Mouse (Mus musculus) C2C12 (cell line): Measurements from ENCODE around the gene Megf8.

Source experiments
- CTCF ChIP-seq: IDR thresholded peaks from one replicate; pipeline ENCODE4 v1.5.1; 2011; ENCODE audit not compliant: control insufficient read depth, insufficient read depth, insufficient read length
- MAX ChIP-seq: IDR thresholded peaks from one replicate; pipeline ENCODE4 v1.6.1; 2011; ENCODE audit warnings: mild to moderate bottlenecking, control low read depth
- USF1 ChIP-seq: IDR thresholded peaks from one replicate; pipeline ENCODE4 v1.6.1; 2011; ENCODE audit warnings: low read depth, mild to moderate bottlenecking, control low read depth, moderate library complexity

DNA sequence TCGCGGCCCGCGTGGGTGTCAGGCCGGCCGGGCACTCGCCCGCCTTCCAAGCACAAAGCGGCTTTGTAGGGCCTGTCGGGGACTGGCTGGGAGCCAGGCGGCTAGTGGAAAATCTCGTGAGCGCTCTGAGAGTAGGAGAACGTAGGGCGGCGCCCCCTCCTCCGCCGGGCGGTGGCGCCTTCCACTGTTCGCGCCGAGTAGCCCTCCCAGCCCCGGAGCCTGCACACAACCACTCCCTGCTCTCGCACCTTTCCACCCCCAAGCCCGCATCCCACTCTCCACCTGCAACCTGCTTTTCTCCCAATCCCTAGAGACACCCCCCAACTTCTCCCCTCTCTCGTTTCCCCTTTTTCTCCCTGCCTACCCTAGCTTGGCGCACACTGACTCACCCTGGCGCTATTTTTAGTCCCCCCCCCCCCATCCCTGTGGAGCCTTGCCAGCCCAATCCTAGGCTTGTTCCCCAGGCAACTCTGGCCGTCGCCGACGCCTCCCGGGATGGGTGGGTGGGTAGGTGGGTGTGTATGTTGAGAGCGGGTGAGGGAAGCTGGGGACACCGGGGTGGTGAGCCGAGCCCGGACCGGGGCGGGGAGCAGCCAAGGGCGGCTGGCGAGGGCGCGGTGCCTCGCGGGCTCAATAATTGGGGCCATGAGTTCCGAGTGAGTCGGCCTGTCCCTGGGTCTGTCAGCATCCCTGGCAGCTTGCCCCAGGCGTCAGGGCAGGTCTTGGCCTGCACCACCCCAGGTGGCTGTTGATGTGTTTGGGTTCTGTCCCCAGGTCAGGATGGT is 37.7 kb upstream of the Megf8 start:
- TF ChIP-seq CTCF: peak; percentile 2
- TF ChIP-seq USF1: no peak
- no peak for TF ChIP-seq MAX
